Mouse (Mus musculus) heart, embryonic 16.5 days (tissue): ENCODE measurements around the gene Soga1. TPM values are rescaled to one million over a fixed set of nuclear protein-coding genes. Genes with fewer than 3 reads are reported as not detected.

Experiments used
- ATAC-seq: fragments of 200-750 bp; cut with Nextera tagmentation; replicated peaks from 2 replicates; pipeline ENCODE4 v1.8.0; 2017; ENCODE audit warnings: moderate number of reproducible peaks; ENCODE audit not compliant: insufficient read depth, low FRiP score; ENCODE audit errors: extremely low read depth
- H3K27ac ChIP-seq: fragments of 300-500 bp; sonication (generic); 2 replicates; pipeline ENCODE4 v1.5.1; 2014; ENCODE audit warnings: mild to moderate bottlenecking, low read length, control low read depth, moderate library complexity
- H3K27me3 ChIP-seq: fragments of 300-500 bp; sonication (generic); 2 replicates; pipeline ENCODE4 v1.6.1; 2014; ENCODE audit warnings: low read length, mixed read lengths; ENCODE audit not compliant: control insufficient read depth, insufficient read depth
- H3K36me3 ChIP-seq: fragments of 300-500 bp; sonication (generic); 2 replicates; pipeline ENCODE4 v1.6.1; 2014; ENCODE audit not compliant: control insufficient read depth, insufficient read depth
- H3K4me1 ChIP-seq: fragments of 300-500 bp; sonication (generic); 2 replicates; pipeline ENCODE4 v1.6.1; 2014; ENCODE audit warnings: low read length, mixed read lengths; ENCODE audit not compliant: control insufficient read depth, insufficient read depth
- H3K4me2 ChIP-seq: fragments of 300-500 bp; sonication (generic); 2 replicates; pipeline ENCODE4 v1.6.1; 2014; ENCODE audit warnings: low read depth, mild to moderate bottlenecking, control low read depth, low read length
- H3K4me3 ChIP-seq: fragments of 300-500 bp; sonication (generic); 2 replicates; pipeline ENCODE4 v1.5.1; 2014; ENCODE audit warnings: mild to moderate bottlenecking, control low read depth, low read length
- H3K9ac ChIP-seq: fragments of 300-500 bp; sonication (generic); 2 replicates; pipeline ENCODE4 v1.6.1; 2014; ENCODE audit warnings: low read length, control low read depth
- H3K9me3 ChIP-seq: fragments of 300-500 bp; sonication (generic); replicated peaks from 2 replicates; pipeline ENCODE4 v1.6.1; 2016; ENCODE audit warnings: low read length; ENCODE audit not compliant: control insufficient read depth
- WGBS: fragments of 180-500 bp; shearing (Covaris S2); extraction: QIAGEN DNeasy Blood & Tissue Kit; methylation state at CpG from one replicate; pipeline ENCODE4 v1.1.7; 2014; 5-methylcytosine and 5-hydroxymethylcytosine counted together
- polyA plus RNA-seq: library from polyadenylated mRNA; unstranded; fragments of >200 nt; fragmentation: Nextera tagmentation; extraction: Ambion mirVana; gene quantifications from 2 replicates; pipeline ENCODE4 v1.2.1, GENCODE M21; 2015

Gene Soga1
- polyA plus RNA-seq, 1 experiment from 2014 or later: 1.7 TPM

DNA sequence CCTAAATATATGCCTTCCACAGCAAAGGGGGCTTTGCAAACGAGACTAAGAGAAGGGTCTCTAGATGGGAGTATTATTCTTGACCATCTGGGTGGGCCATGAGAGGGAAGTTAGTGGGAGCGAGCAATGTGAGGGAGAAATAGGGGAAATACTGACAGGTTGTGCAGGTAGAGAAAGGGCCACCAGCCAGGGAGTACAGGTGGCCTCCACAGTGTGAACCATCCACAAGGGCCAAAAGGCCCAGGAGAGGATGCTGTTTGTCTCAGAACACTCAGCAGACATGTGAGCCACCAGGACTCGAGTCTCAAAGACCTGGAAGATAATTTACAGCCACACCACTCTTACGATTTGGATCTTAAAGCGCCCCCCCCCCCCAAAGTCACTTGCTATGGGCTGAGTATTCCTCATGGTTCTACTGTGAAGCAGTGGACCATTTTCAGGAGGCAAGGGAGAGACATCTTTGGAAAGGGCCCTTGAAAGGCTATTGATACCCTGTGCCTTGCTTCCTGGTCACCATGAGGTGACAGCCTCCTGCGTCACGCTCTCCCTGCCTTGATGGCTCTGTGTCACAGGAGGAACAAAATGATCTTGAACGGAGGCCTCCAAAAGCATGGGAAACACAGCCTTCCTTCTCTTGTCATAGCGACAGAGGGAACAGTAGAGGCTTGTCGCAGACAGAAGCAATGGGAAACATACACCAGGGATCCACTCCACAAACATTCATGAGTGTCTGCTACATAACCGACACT lies 18.3 kb downstream of the Soga1 start:
- Histone ChIP-seq H3K4me1 (peaks cover 44% of the 10 kb centered on the region), H3K36me3 (peaks cover 6% of the 10 kb centered on the region; the same call in 1 of the 2 replicates), H3K9ac (no peak overlapping the region), H3K27me3 (no peaks in the 10 kb centered on the region), H3K4me2 (no peak overlapping the region), H3K4me3 (no peak overlapping the region), H3K27ac (no peak overlapping the region), H3K9me3 (no peaks in the 10 kb centered on the region)
- ATAC-seq: no peak
- WGBS: 87% methylated on average over 11 of the region's 11 CpGs

DNA sequence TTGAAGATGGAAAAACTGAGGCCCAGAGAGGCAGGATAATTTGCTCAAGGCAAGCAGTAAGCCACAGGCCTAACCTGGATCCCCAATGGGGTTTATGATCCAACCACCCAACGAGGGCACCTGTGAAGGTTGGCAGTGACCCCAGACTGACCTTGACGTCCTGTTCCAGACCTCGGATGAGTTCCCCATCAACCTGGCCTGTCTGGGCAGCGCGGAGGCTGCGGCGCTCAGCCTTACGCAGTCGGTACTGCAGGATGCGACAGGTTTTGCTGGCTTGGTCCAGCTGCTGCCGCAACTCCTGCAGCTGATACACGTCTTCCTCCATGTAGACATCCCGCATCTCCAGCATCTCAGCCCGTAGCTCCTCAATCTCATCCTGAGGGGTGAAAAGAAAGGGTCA lies 19.0 kb downstream of the Soga1 start:
- no peaks in the 10 kb centered on the region for H3K27me3 ChIP-seq
- peaks cover 6% of the 10 kb centered on the region; the same call in 1 of the 2 replicates for H3K36me3 ChIP-seq
- no peak for ATAC-seq
- 91% methylated on average over 14 of the region's 14 CpGs for WGBS
- peaks cover 44% of the 10 kb centered on the region for H3K4me1 ChIP-seq
- no peak overlapping the region for H3K4me2 ChIP-seq
- H3K27ac ChIP-seq: no peak overlapping the region
- no peak overlapping the region for H3K9ac ChIP-seq
- H3K4me3 ChIP-seq: no peak overlapping the region
- H3K9me3 ChIP-seq: no peaks in the 10 kb centered on the region

DNA sequence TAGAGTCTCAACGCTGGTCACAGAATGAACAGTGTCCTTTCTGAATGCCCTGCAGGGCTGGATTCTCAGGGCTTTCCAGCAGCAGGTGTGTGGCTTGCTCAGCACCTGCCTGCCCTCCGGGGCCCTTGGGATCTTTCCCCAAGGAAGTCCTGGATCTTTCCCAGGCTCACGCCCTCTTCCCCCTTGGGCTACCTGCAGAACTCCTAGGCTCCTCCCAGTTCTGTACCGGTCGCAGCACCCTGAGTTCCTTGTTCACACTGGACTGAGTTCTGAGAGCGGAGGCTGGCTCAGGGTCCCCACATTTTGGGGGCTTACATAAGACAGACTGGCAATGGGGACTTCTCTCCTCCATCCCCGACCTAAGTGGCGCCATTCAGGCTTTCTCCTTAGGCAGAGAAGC lies 19.9 kb downstream of the Soga1 start:
- WGBS: 75% methylated on average over 8 of the region's 8 CpGs
- no peak overlapping the region for H3K4me2 ChIP-seq
- H3K4me3 ChIP-seq: no peak overlapping the region
- H3K27ac ChIP-seq: peak overlapping the region; percentile 76
- ATAC-seq: no peak
- H3K36me3 ChIP-seq: peaks cover 6% of the 10 kb centered on the region; the same call in 1 of the 2 replicates
- H3K9ac ChIP-seq: no peak overlapping the region; the same call in 1 of the 2 replicates
- H3K27me3 ChIP-seq: no peaks in the 10 kb centered on the region
- H3K4me1 ChIP-seq: peaks cover 43% of the 10 kb centered on the region
- H3K9me3 ChIP-seq: no peaks in the 10 kb centered on the region

DNA sequence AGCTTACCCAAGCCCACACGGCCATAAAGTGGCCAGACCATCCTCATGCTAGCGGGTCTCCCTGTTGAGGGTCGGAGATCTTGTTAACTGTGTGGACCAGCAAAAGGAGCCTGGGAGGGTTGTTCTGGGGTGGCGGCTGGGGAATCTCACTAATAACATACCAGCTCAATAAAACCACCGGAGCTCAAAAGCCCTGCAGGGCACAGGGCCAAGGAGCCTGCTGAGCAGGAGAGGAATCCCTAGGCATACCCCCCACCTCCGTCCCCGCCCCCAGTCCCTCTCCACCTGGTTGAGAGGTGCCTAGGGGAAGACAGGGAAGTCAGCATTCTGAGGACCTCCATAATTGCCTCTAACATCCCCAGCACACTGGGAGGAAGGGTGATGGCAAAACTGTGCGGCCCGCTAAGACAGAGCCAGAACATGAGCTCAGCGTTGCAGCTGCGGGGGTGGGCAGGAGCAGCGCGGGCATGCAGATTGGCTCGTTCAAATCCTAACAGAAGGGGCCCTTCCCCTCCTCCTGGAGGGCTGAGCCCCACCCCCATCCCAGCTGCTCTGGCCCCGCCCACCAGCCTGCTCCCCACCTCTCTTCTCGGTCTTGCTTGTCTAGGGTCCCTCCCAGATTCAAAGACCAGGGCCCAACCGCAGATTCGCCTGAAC lies 20.6 kb downstream of the Soga1 start:
- peak overlapping the region; percentile 63 for H3K9ac ChIP-seq
- peak overlapping the region; percentile 56 for H3K4me2 ChIP-seq
- no peaks in the 10 kb centered on the region for H3K9me3 ChIP-seq
- 20% methylated on average over 18 of the region's 18 CpGs for WGBS
- peak overlapping the region; percentile 76 for H3K27ac ChIP-seq
- peaks cover 38% of the 10 kb centered on the region for H3K4me1 ChIP-seq
- peak; percentile 56 for ATAC-seq
- peaks cover 6% of the 10 kb centered on the region for H3K36me3 ChIP-seq
- peak overlapping the region; percentile 18; the same call in 1 of the 2 replicates for H3K4me3 ChIP-seq
- H3K27me3 ChIP-seq: no peaks in the 10 kb centered on the region

DNA sequence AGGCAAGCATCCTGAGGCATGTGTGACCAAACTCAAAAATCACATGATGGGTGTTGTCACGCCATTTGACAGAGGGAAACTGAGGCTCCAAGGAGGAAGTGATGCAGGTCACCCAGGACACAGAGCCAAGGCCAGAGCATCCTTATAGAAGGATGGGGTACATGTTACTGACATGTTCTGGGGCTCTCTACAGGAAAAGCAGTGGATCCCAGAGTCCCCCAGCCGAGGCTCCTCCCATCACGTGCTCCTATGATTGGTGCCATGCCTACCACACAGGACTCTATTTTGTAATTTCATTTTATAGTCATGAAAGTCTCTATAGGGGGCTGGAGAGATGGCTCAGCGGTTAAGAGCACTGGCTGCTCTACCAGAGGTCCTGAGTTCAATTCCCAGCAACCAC lies 21.3 kb downstream of the Soga1 start:
- Histone ChIP-seq H3K9me3 (no peaks in the 10 kb centered on the region), H3K4me3 (no peak overlapping the region), H3K36me3 (peaks cover 13% of the 10 kb centered on the region), H3K4me1 (peaks cover 36% of the 10 kb centered on the region), H3K27me3 (no peaks in the 10 kb centered on the region), H3K9ac (no peak overlapping the region), H3K4me2 (no peak overlapping the region), H3K27ac (no peak overlapping the region)
- 86% methylated on average over 4 of the region's 4 CpGs for WGBS
- ATAC-seq: no peak

DNA sequence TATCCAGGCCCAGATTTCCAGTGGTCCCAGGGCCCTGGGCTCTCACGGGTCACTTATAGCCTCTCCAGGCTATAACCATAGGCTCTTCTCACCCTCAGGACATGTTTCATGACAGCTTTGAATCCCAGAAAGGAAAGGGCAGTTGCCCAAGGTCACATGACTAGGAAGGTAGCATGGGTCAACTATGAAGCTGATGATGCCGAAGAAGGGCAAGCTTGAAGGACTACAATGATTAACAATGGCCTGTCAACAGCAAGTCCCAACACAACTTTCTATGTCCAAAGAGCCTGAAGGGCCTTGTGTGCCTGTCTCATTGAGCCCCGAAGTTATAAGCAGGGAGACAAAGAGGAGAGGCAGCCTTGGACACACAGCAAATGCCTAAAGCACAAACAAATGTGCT lies 21.9 kb downstream of the Soga1 start:
- WGBS: 71% methylated on average over 3 of the region's 3 CpGs
- H3K4me1 ChIP-seq: peaks cover 41% of the 10 kb centered on the region
- H3K9me3 ChIP-seq: no peaks in the 10 kb centered on the region
- no peak overlapping the region for H3K4me3 ChIP-seq
- no peak overlapping the region for H3K4me2 ChIP-seq
- no peak overlapping the region for H3K27ac ChIP-seq
- H3K36me3 ChIP-seq: peaks cover 16% of the 10 kb centered on the region
- H3K27me3 ChIP-seq: no peaks in the 10 kb centered on the region
- no peak for ATAC-seq
- no peak overlapping the region for H3K9ac ChIP-seq

DNA sequence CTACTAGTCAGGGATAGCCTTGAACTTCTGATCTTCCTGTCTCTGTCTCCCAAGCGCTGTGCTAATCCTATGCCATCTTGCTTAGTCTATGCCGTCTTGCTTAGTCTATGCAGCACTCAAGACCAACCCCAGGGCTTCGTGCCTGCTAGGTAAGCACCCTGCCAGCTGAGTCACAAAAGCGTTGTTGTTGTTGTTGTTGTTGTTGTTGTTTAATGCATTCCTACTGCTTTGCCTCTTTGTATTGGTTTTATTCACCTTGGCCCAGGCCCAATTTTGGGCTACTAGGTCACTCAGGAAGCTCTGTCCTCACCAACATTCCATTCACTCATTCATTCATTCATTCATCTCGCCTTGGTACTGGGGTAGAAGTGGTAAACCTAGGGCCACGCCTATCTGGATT lies 23.3 kb downstream of the Soga1 start:
- H3K9ac ChIP-seq: no peak overlapping the region
- H3K9me3 ChIP-seq: no peaks in the 10 kb centered on the region
- no peaks in the 10 kb centered on the region for H3K27me3 ChIP-seq
- H3K36me3 ChIP-seq: peaks cover 16% of the 10 kb centered on the region
- H3K4me1 ChIP-seq: peaks cover 45% of the 10 kb centered on the region
- 90% methylated on average over 6 of the region's 6 CpGs for WGBS
- no peak overlapping the region for H3K4me2 ChIP-seq
- H3K27ac ChIP-seq: peak overlapping the region; percentile 88
- ATAC-seq: no peak
- H3K4me3 ChIP-seq: no peak overlapping the region

DNA sequence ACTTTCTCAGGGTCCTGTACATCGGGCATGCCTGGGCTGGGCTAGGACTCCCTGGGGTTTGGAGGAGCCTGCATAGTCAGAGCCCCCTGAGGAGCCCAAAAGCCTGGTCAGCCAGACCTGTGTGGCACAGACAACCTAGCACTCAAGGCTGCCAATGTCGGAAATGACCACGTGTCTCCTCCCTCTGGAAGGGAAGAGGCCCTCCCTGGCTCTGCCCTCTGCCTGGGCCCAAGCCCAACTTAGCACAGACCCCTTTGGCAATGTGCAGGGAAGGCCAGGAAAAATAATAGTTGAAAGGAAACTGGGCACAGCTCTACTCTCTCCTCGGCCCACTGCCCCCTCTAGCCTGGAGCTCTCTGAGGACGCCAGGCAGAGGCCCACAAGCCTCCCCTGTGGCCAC lies 24.2 kb downstream of the Soga1 start:
- Histone ChIP-seq H3K4me3 (no peak overlapping the region), H3K36me3 (peaks cover 16% of the 10 kb centered on the region), H3K4me1 (peaks cover 45% of the 10 kb centered on the region), H3K9ac (peak overlapping the region; percentile 59), H3K27me3 (no peaks in the 10 kb centered on the region), H3K9me3 (no peaks in the 10 kb centered on the region), H3K27ac (peak overlapping the region; percentile 88), H3K4me2 (no peak overlapping the region)
- 36% methylated on average over 5 of the region's 5 CpGs for WGBS
- ATAC-seq: peak; percentile 63

DNA sequence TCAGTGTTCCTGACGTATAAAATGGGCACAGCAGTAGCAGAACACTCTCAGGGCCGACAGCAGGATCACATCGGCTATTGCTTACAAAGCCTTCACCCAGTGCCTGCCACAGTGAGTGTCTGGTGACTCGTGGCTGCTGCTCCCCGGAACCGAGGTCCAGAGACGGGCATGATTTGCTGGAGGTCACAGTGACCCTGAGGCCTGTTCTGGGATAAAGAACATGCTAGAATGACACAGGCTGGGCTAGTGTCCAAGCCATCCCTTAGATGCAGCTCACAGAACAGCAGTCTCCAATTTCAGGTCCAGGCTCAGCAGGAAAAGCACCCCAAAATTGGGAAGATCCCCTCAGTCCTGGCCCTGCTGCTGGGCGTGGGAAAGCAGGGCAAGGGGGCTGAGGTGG lies 24.8 kb downstream of the Soga1 start:
- ATAC-seq: 0 out of 2 replicates have a peak, but pooled peaks have one; percentile 4
- WGBS: 53% methylated on average over 8 of the region's 8 CpGs

More for the DNA sequence above, 24.8 kb downstream of the Soga1 start:
- peak overlapping the region; percentile 88 for H3K27ac ChIP-seq
- H3K27me3 ChIP-seq: no peaks in the 10 kb centered on the region
- H3K4me3 ChIP-seq: no peak overlapping the region
- peaks cover 15% of the 10 kb centered on the region for H3K36me3 ChIP-seq
- H3K4me1 ChIP-seq: peaks cover 47% of the 10 kb centered on the region
- no peak overlapping the region for H3K4me2 ChIP-seq
- peak overlapping the region; percentile 59 for H3K9ac ChIP-seq
- H3K9me3 ChIP-seq: no peaks in the 10 kb centered on the region
